8 mouse cellular contexts compared by ENCODE assay signal in genomic region chr16:74408566-74408965, GRCm38 (mm10). TPM values are rescaled to one million over a fixed set of nuclear protein-coding genes. Genes with fewer than 3 reads are reported as not detected.
DNase-seq lines count a peak whose midpoint lies in the region; ATAC-seq lines count a peak whose summit lies in the region.

No protein-coding gene starts in this region.

- 33% methylated on average over 1 of the region's 1 CpGs for WGBS in embryonic facial prominence, embryonic 15.5 days
- WGBS in hindbrain, embryonic 16.5 days: 33% methylated on average over 1 of the region's 1 CpGs
- WGBS in neural tube, embryonic 13.5 days: 40% methylated on average over 1 of the region's 1 CpGs

- H3K27ac ChIP-seq in embryonic facial prominence, embryonic 15.5 days (replicated peaks): no peak overlapping the region
- H3K27ac ChIP-seq in hindbrain, embryonic 16.5 days (ENCODE audit: low read depth, low read length): no peak overlapping the region; the same call in 1 of the 2 replicates
- peak overlapping the region; percentile 46; the same call in 1 of the 2 replicates for H3K27ac ChIP-seq in neural tube, embryonic 13.5 days (replicated peaks)

- peak; percentile 22 to 26 for DNase-seq in left cerebral cortex, postnatal 14 days (ENCODE audit: low spot score in 2 of 2)
- DNase-seq in left cerebral cortex, adult 11 months (ENCODE audit: low spot score): no peak
- DNase-seq in gastrocnemius, postnatal 36 days: no peak
- DNase-seq in cerebellum, adult 9-11 months: no peak
- no peak for DNase-seq in thymus, postnatal 14 days

- no peaks in the 10 kb centered on the region for H3K4me1 ChIP-seq in embryonic facial prominence, embryonic 15.5 days
- H3K4me1 ChIP-seq in hindbrain, embryonic 16.5 days (ENCODE audit: control insufficient read depth, insufficient read depth, low read depth, low read length): no peaks in the 10 kb centered on the region
- H3K4me1 ChIP-seq in neural tube, embryonic 13.5 days (replicated peaks): peaks cover 32% of the 10 kb centered on the region

- H3K9me3 ChIP-seq in embryonic facial prominence, embryonic 15.5 days (replicated peaks): no peaks in the 10 kb centered on the region
- H3K9me3 ChIP-seq in hindbrain, embryonic 16.5 days (ENCODE audit: control insufficient read depth, low read length): no peaks in the 10 kb centered on the region
- no peaks in the 10 kb centered on the region for H3K9me3 ChIP-seq in neural tube, embryonic 13.5 days

- intact Hi-C loops in left cerebral cortex, postnatal 14 days (cut with DNase I): loop anchor here (10.0 kb wide), 1 partner anchor 184 kb away; no protein-coding TSS in a partner anchor
- intact Hi-C loops in gastrocnemius, postnatal 36 days (cut with DNase I): no loop called here

- no peak for ATAC-seq in embryonic facial prominence, embryonic 15.5 days (ENCODE audit: insufficient number of reproducible peaks, low FRiP score, low TSS enrichment, low read depth)
- ATAC-seq in hindbrain, embryonic 16.5 days: no peak
- no peak for ATAC-seq in neural tube, embryonic 13.5 days (ENCODE audit: low read depth)

- no peaks in the 10 kb centered on the region for H3K36me3 ChIP-seq in embryonic facial prominence, embryonic 15.5 days
- H3K36me3 ChIP-seq in hindbrain, embryonic 16.5 days (ENCODE audit: control insufficient read depth, insufficient read depth, low read length): no peaks in the 10 kb centered on the region
- H3K36me3 ChIP-seq in neural tube, embryonic 13.5 days: no peaks in the 10 kb centered on the region

- no peak overlapping the region for H3K9ac ChIP-seq in embryonic facial prominence, embryonic 15.5 days
- peak overlapping the region; percentile 38 for H3K9ac ChIP-seq in hindbrain, embryonic 16.5 days (ENCODE audit: low read depth, low read length)
- peak overlapping the region; percentile 79 for H3K9ac ChIP-seq in neural tube, embryonic 13.5 days

- no peaks in the 10 kb centered on the region for H3K27me3 ChIP-seq in embryonic facial prominence, embryonic 15.5 days
- H3K27me3 ChIP-seq in hindbrain, embryonic 16.5 days (replicated peaks; ENCODE audit: control insufficient read depth, insufficient read depth, low read length): no peaks in the 10 kb centered on the region
- H3K27me3 ChIP-seq in neural tube, embryonic 13.5 days: no peaks in the 10 kb centered on the region

- peak overlapping the region; percentile 75 for H3K4me3 ChIP-seq in embryonic facial prominence, embryonic 15.5 days (replicated peaks)
- peak overlapping the region; percentile 51 for H3K4me3 ChIP-seq in hindbrain, embryonic 16.5 days (ENCODE audit: low read length)
- peak overlapping the region; percentile 60 for H3K4me3 ChIP-seq in neural tube, embryonic 13.5 days

- H3K4me2 ChIP-seq in embryonic facial prominence, embryonic 15.5 days (replicated peaks): peak overlapping the region; percentile 65
- H3K4me2 ChIP-seq in hindbrain, embryonic 16.5 days (ENCODE audit: low read length): peak overlapping the region; percentile 51
- H3K4me2 ChIP-seq in neural tube, embryonic 13.5 days: peak overlapping the region; percentile 83

RNA-seq across cellular contexts. Expression of gene Robo2, which starts 3.1 kb away (rescaled TPM):
- 100 to 1,000 TPM; 197 to 207 TPM for total RNA-seq in left cerebral cortex, postnatal 14 days (2021)
- 85.0 and 88.6 TPM in 2 replicates for polyA plus RNA-seq in embryonic facial prominence, embryonic 15.5 days (2015; fragmentation: Nextera tagmentation; extraction: Ambion mirVana)
- polyA plus RNA-seq in hindbrain, embryonic 16.5 days (2015; fragmentation: Nextera tagmentation; extraction: Ambion mirVana): 67.5 and 77.5 TPM in 2 replicates
- 83.9 and 90.4 TPM in 2 replicates for polyA plus RNA-seq in neural tube, embryonic 13.5 days (2015; fragmentation: Nextera tagmentation; extraction: Ambion mirVana)
- under 1 TPM; 0.35 to 0.43 TPM for total RNA-seq in gastrocnemius, postnatal 36 days (2021)

Comparison
In these comparisons a context has a peak if more than half of its experiments do, and no peak if none do; other contexts are left out.
1. DNase-seq: peak in left cerebral cortex, postnatal 14 days (2 of 2); none in left cerebral cortex, adult 11 months (single experiment), gastrocnemius, postnatal 36 days (0 of 2), cerebellum, adult 9-11 months (single experiment) and thymus, postnatal 14 days (single experiment).
2. Peak in every context shown above with its lines, with median percentiles within 50 percentile points of each other: H3K4me2 ChIP-seq and H3K4me3 ChIP-seq.